Mouse (Mus musculus) cerebellum, postnatal 14 days (tissue): ENCODE data around the gene Podxl.

Experiments used
- DNase-seq, 2 experiments: peaks; one replicate each; pipeline ENCODE4 v3.0.0; 2021; ENCODE audit warnings: mixed read lengths in 2 of 2

The Podxl gene

GRCm38 (mm10) chr6:31563235-31564181 is at the start of gene Podxl:
TSS of gene Podxl (minus strand) at chr6:31563981.
- peak; percentile 60 to 66 for DNase-seq

GRCm38 (mm10) chr6:31612560-31613270 is 48.9 kb upstream of the Podxl start:
- no peak for DNase-seq

GRCm38 (mm10) chr6:31606429-31606828 is 42.6 kb upstream of the Podxl start:
- DNase-seq: no peak

GRCm38 (mm10) chr6:31604629-31605265 is 41.0 kb upstream of the Podxl start:
- DNase-seq: no peak

GRCm38 (mm10) chr6:31602489-31602888 is 38.7 kb upstream of the Podxl start:
- no peak for DNase-seq

GRCm38 (mm10) chr6:31601131-31601530 is 37.4 kb upstream of the Podxl start:
- DNase-seq: peak; percentile 9 to 38

- DNase-seq: no peak
Observed at GRCm38 (mm10) chr6:31599863-31600262, 36.1 kb upstream of the Podxl start.

- DNase-seq: no peak
Observed at GRCm38 (mm10) chr6:31598349-31598911, 34.6 kb upstream of the Podxl start.

GRCm38 (mm10) chr6:31597136-31597460 is 33.3 kb upstream of the Podxl start:
- DNase-seq: no peak

GRCm38 (mm10) chr6:31596346-31597135 is 32.8 kb upstream of the Podxl start:
- peak in 1 of 2 experiments; percentile 24 for DNase-seq

GRCm38 (mm10) chr6:31592579-31593238 is 28.9 kb upstream of the Podxl start:
- no peak for DNase-seq

- DNase-seq: no peak
Observed at GRCm38 (mm10) chr6:31592128-31592527, 28.3 kb upstream of the Podxl start.

- no peak for DNase-seq
Observed at GRCm38 (mm10) chr6:31591676-31592075, 27.9 kb upstream of the Podxl start.

GRCm38 (mm10) chr6:31590754-31591153 is 27.0 kb upstream of the Podxl start:
- DNase-seq: no peak

- DNase-seq: no peak
Observed at GRCm38 (mm10) chr6:31589268-31589667, 25.5 kb upstream of the Podxl start.

GRCm38 (mm10) chr6:31587655-31588054 is 23.9 kb upstream of the Podxl start:
- no peak for DNase-seq

GRCm38 (mm10) chr6:31586127-31586526 is 22.3 kb upstream of the Podxl start:
- DNase-seq: no peak

GRCm38 (mm10) chr6:31576151-31576550 is 12.4 kb upstream of the Podxl start:
- DNase-seq: no peak

- DNase-seq: no peak
Observed at GRCm38 (mm10) chr6:31575063-31575462, 11.3 kb upstream of the Podxl start.

GRCm38 (mm10) chr6:31571459-31571858 is 7.7 kb upstream of the Podxl start:
- DNase-seq: no peak

- no peak for DNase-seq
Observed at GRCm38 (mm10) chr6:31568070-31568595, 4.4 kb upstream of the Podxl start.
